Mouse (Mus musculus) heart, embryonic 12.5 days (tissue): ENCODE results near the gene Slc25a11. TPM values are rescaled to one million over a fixed set of nuclear protein-coding genes. Genes with fewer than 3 reads are reported as not detected.

ENCODE experiments used
- ATAC-seq: fragments of 200-750 bp; cut with Nextera tagmentation; 2 replicates; pipeline ENCODE4 v1.8.0; 2017; ENCODE audit warnings: moderate TSS enrichment, moderate library complexity; ENCODE audit not compliant: insufficient number of reproducible peaks, low FRiP score
- H3K27ac ChIP-seq: fragments of 300-500 bp; sonication (generic); 2 replicates; pipeline ENCODE4 v1.5.1; 2016; ENCODE audit warnings: mild to moderate bottlenecking, moderate library complexity; ENCODE audit not compliant: poor library complexity, severe bottlenecking
- H3K27me3 ChIP-seq: fragments of 300-500 bp; sonication (generic); replicated peaks from 2 replicates; pipeline ENCODE4 v1.6.1; 2016; ENCODE audit warnings: mild to moderate bottlenecking, moderate library complexity
- H3K36me3 ChIP-seq: fragments of 300-500 bp; sonication (generic); 2 replicates; pipeline ENCODE4 v1.6.1; 2016; ENCODE audit warnings: mild to moderate bottlenecking, moderate library complexity
- H3K4me1 ChIP-seq: fragments of 300-500 bp; sonication (generic); replicated peaks from 2 replicates; pipeline ENCODE4 v1.6.1; 2016; ENCODE audit warnings: mild to moderate bottlenecking
- H3K4me2 ChIP-seq: fragments of 300-500 bp; sonication (generic); 2 replicates; pipeline ENCODE4 v1.6.1; 2016; ENCODE audit warnings: mild to moderate bottlenecking, moderate library complexity
- H3K4me3 ChIP-seq: fragments of 300-500 bp; sonication (generic); 2 replicates; pipeline ENCODE4 v1.5.1; 2016; ENCODE audit warnings: mild to moderate bottlenecking
- H3K9ac ChIP-seq: fragments of 300-500 bp; sonication (generic); 2 replicates; pipeline ENCODE4 v1.6.1; 2016; ENCODE audit warnings: mild to moderate bottlenecking, moderate library complexity
- H3K9me3 ChIP-seq: fragments of 300-500 bp; sonication (generic); replicated peaks from 2 replicates; pipeline ENCODE4 v1.6.1; 2016; ENCODE audit warnings: mild to moderate bottlenecking, moderate library complexity
- WGBS: fragments of 180-500 bp; shearing (Covaris S2); methylation state at CpG from one replicate; pipeline ENCODE4 v1.1.7; 2016; 5-methylcytosine and 5-hydroxymethylcytosine counted together
- polyA plus RNA-seq: library from polyadenylated mRNA; unstranded; fragments of >200 nt; fragmentation: Nextera tagmentation; extraction: Ambion mirVana; gene quantifications from 2 replicates; pipeline ENCODE4 v1.2.1, GENCODE M21; 2016

Gene Slc25a11
- polyA plus RNA-seq, 1 experiment from 2014 or later = 227 TPM

GRCm38 (mm10) chr11:70615516-70616093, 31.7 kb downstream of the Slc25a11 start, which contains the start of gene 4930544D05Rik:
Gene 4930544D05Rik (plus strand): TSS chr11:70615848.
- Histone ChIP-seq H3K27ac (peak within 1 kb of the TSS; percentile 60), H3K4me2 (peak within 1 kb of the TSS; percentile 76), H3K9ac (peak within 1 kb of the TSS; percentile 59; the same call in 1 of the 2 replicates), H3K4me1 (peaks cover 19% of the 10 kb centered on the region), H3K4me3 (peak within 1 kb of the TSS; percentile 42), H3K27me3 (peaks cover 14% of the 10 kb centered on the region; the same call in 1 of the 2 replicates), H3K9me3 (no peaks in the 10 kb centered on the region), H3K36me3 (peaks cover 31% of the 10 kb centered on the region)
- 8% methylated on average over 21 of the region's 21 CpGs for WGBS
- ATAC-seq = no peak

GRCm38 (mm10) chr11:70615074-70615473, 32.2 kb downstream of the Slc25a11 start:
- Histone ChIP-seq H3K4me3 (peak overlapping the region; percentile 42), H3K9me3 (no peaks in the 10 kb centered on the region), H3K9ac (peak overlapping the region; percentile 59; the same call in 1 of the 2 replicates), H3K27ac (peak overlapping the region; percentile 60), H3K4me1 (peaks cover 19% of the 10 kb centered on the region), H3K4me2 (peak overlapping the region; percentile 76), H3K36me3 (peaks cover 37% of the 10 kb centered on the region), H3K27me3 (peaks cover 14% of the 10 kb centered on the region; the same call in 1 of the 2 replicates)
- under 1% methylated on average over 17 of the region's 17 CpGs for WGBS
- ATAC-seq = peak; percentile 84

- H3K27ac ChIP-seq = no peak overlapping the region
- no peak overlapping the region for H3K9ac ChIP-seq
- H3K27me3 ChIP-seq = peaks cover 13% of the 10 kb centered on the region; the same call in 1 of the 2 replicates
- H3K4me1 ChIP-seq = peaks cover 19% of the 10 kb centered on the region
- H3K4me3 ChIP-seq = no peak overlapping the region
- H3K4me2 ChIP-seq = no peak overlapping the region
- H3K36me3 ChIP-seq = peaks cover 62% of the 10 kb centered on the region
- H3K9me3 ChIP-seq = no peaks in the 10 kb centered on the region
- 79% methylated on average over 7 of the region's 7 CpGs for WGBS
- no peak for ATAC-seq
These were observed 34.8 kb downstream of the Slc25a11 start for GRCm38 (mm10) chr11:70612505-70612904.

GRCm38 (mm10) chr11:70610752-70611151, 36.5 kb downstream of the Slc25a11 start:
- Histone ChIP-seq H3K4me3 (no peak overlapping the region), H3K27me3 (no peaks in the 10 kb centered on the region), H3K9me3 (no peaks in the 10 kb centered on the region), H3K36me3 (peaks cover 80% of the 10 kb centered on the region), H3K9ac (no peak overlapping the region), H3K4me2 (no peak overlapping the region), H3K4me1 (peaks cover 15% of the 10 kb centered on the region), H3K27ac (no peak overlapping the region)
- WGBS = 89% methylated on average over 4 of the region's 4 CpGs
- ATAC-seq = no peak

- Histone ChIP-seq H3K27ac (no peak overlapping the region), H3K4me1 (no peaks in the 10 kb centered on the region), H3K9ac (no peak overlapping the region), H3K9me3 (no peaks in the 10 kb centered on the region), H3K4me2 (no peak overlapping the region), H3K27me3 (no peaks in the 10 kb centered on the region), H3K4me3 (no peak overlapping the region), H3K36me3 (peaks cover 98% of the 10 kb centered on the region)
- no peak for ATAC-seq
- WGBS = 88% methylated on average over 26 of the region's 26 CpGs
These were observed 38.8 kb downstream of the Slc25a11 start for GRCm38 (mm10) chr11:70608381-70609066.

GRCm38 (mm10) chr11:70607611-70608010, 39.7 kb downstream of the Slc25a11 start:
- 87% methylated on average over 9 of the region's 9 CpGs for WGBS
- ATAC-seq = no peak

GRCm38 (mm10) chr11:70606717-70607116, 40.6 kb downstream of the Slc25a11 start:
- no peak overlapping the region for H3K4me2 ChIP-seq
- no peak for ATAC-seq
- 72% methylated on average over 12 of the region's 12 CpGs for WGBS

More at GRCm38 (mm10) chr11:70607611-70608010, 39.7 kb downstream of the Slc25a11 start:
- no peaks in the 10 kb centered on the region for H3K4me1 ChIP-seq
- no peak overlapping the region for H3K27ac ChIP-seq
- no peak overlapping the region for H3K4me2 ChIP-seq
- H3K4me3 ChIP-seq = no peak overlapping the region
- no peak overlapping the region for H3K9ac ChIP-seq
- peaks cover 98% of the 10 kb centered on the region for H3K36me3 ChIP-seq
- no peaks in the 10 kb centered on the region for H3K9me3 ChIP-seq
- no peaks in the 10 kb centered on the region for H3K27me3 ChIP-seq

GRCm38 (mm10) chr11:70605024-70605566, 42.2 kb downstream of the Slc25a11 start:
- no peak for ATAC-seq
- no peaks in the 10 kb centered on the region for H3K27me3 ChIP-seq
- no peaks in the 10 kb centered on the region for H3K4me1 ChIP-seq
- H3K9ac ChIP-seq = no peak overlapping the region
- H3K27ac ChIP-seq = no peak overlapping the region
- no peak overlapping the region for H3K4me3 ChIP-seq
- H3K36me3 ChIP-seq = peaks cover 88% of the 10 kb centered on the region
- whole genome bisulfite sequencing = 50% methylated on average over 14 of the region's 14 CpGs
- no peak overlapping the region for H3K4me2 ChIP-seq
- no peaks in the 10 kb centered on the region for H3K9me3 ChIP-seq

More at GRCm38 (mm10) chr11:70606717-70607116, 40.6 kb downstream of the Slc25a11 start:
- H3K27ac ChIP-seq = no peak overlapping the region
- peaks cover 99% of the 10 kb centered on the region for H3K36me3 ChIP-seq
- no peak overlapping the region for H3K9ac ChIP-seq
- no peaks in the 10 kb centered on the region for H3K9me3 ChIP-seq
- H3K4me3 ChIP-seq = no peak overlapping the region
- no peaks in the 10 kb centered on the region for H3K4me1 ChIP-seq
- no peaks in the 10 kb centered on the region for H3K27me3 ChIP-seq

- H3K4me1 ChIP-seq = peaks cover 14% of the 10 kb centered on the region
- no peak for ATAC-seq
- no peak overlapping the region for H3K4me3 ChIP-seq
- H3K27me3 ChIP-seq = no peaks in the 10 kb centered on the region
- H3K9ac ChIP-seq = no peak overlapping the region
- 89% methylated on average over 9 of the region's 9 CpGs for WGBS
- H3K9me3 ChIP-seq = no peaks in the 10 kb centered on the region
- H3K36me3 ChIP-seq = peaks cover 54% of the 10 kb centered on the region
- no peak overlapping the region for H3K4me2 ChIP-seq
- H3K27ac ChIP-seq = no peak overlapping the region
These were observed 48.8 kb downstream of the Slc25a11 start for GRCm38 (mm10) chr11:70598451-70598953.

- no peak overlapping the region for H3K4me3 ChIP-seq
- H3K9ac ChIP-seq = no peak overlapping the region
- 70% methylated on average over 6 of the region's 6 CpGs for WGBS
- no peak for ATAC-seq
- H3K36me3 ChIP-seq = peaks cover 43% of the 10 kb centered on the region
- H3K4me1 ChIP-seq = peaks cover 14% of the 10 kb centered on the region
- no peak overlapping the region for H3K27ac ChIP-seq
- H3K27me3 ChIP-seq = no peaks in the 10 kb centered on the region
- H3K4me2 ChIP-seq = no peak overlapping the region
- H3K9me3 ChIP-seq = no peaks in the 10 kb centered on the region
These were observed 50.0 kb downstream of the Slc25a11 start for GRCm38 (mm10) chr11:70597301-70597700.

- Histone ChIP-seq H3K4me1 (peaks cover 14% of the 10 kb centered on the region), H3K4me3 (no peak overlapping the region), H3K9me3 (no peaks in the 10 kb centered on the region), H3K36me3 (peaks cover 32% of the 10 kb centered on the region), H3K4me2 (no peak overlapping the region), H3K27ac (no peak overlapping the region), H3K27me3 (no peaks in the 10 kb centered on the region), H3K9ac (no peak overlapping the region)
- ATAC-seq = no peak
- WGBS = 77% methylated on average over 4 of the region's 4 CpGs
These were observed 51.2 kb downstream of the Slc25a11 start for GRCm38 (mm10) chr11:70596094-70596493.
